Mouse (Mus musculus) lung, adult 2 months (tissue): ENCODE measurements around the gene Itga6.

ENCODE experiments used
- CTCF ChIP-seq: fragments of 200-500 bp; IDR thresholded peaks from 2 replicates; pipeline ENCODE4 v1.5.1; 2011; ENCODE audit warnings: mild to moderate bottlenecking, low read length, control low read depth; ENCODE audit not compliant: insufficient read depth
- POLR2A ChIP-seq: fragments of 200-500 bp; IDR thresholded peaks from 2 replicates; pipeline ENCODE4 v1.6.1; 2011; ENCODE audit warnings: low read depth, mild to moderate bottlenecking, control low read depth, low read length, borderline replicate concordance; ENCODE audit errors: extremely low read depth

DNA sequence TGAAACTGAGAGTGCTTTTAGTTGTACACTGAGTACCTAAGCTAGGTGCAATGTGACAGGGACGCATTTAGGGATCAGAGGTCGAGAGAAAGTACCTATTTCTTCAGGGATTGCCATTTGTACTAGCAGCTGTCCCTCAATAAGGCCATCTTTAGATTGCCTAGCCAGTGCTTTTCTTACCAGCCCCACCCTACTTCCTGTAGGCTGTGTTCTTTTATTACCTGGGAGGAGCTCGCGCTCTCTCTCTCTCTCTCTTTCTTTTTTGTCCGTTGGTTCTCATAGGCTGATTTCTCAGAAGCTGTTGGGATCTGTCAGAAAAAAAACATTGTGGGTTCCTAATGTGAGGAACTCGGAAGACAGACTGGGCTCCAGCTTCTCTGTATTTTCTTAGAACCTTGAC, 55.4 kb downstream of the Itga6 start:
- TF ChIP-seq CTCF (no peak), POLR2A (no peak)
